Mouse (Mus musculus): ENCODE results near the gene Opa3. TPM values are rescaled to one million over a fixed set of nuclear protein-coding genes. Genes with fewer than 3 reads are reported as not detected.

Opa3 gene
- polyA plus RNA-seq, 1 experiment from 2014 or later: 38.0 TPM

- H3K4me2 ChIP-seq: peak overlapping the region; percentile 54
- peak overlapping the region; percentile 39 for H3K4me3 ChIP-seq (ENCODE audit: low read depth, low read length)
- TF ChIP-seq CTCF (IDR thresholded peaks at IDR 0.05; ENCODE audit: low read depth): no peak
- no peak for DNase-seq
- 11% methylated on average over 16 of the region's 16 CpGs for WGBS
- no peak for ATAC-seq (ENCODE audit: insufficient read depth)
- no peak overlapping the region for H3K27ac ChIP-seq (ENCODE audit: low read depth)
- no peaks in the 10 kb centered on the region for H3K4me1 ChIP-seq (ENCODE audit: insufficient read depth)
- H3K27me3 ChIP-seq (ENCODE audit: insufficient read depth, low read length): peaks cover 50% of the 10 kb centered on the region
- no peaks in the 10 kb centered on the region for H3K36me3 ChIP-seq (ENCODE audit: insufficient read depth)
- no peaks in the 10 kb centered on the region; the same call in 1 of the 2 replicates for H3K9me3 ChIP-seq (ENCODE audit: low read depth, low read length)
- H3K9ac ChIP-seq: peak overlapping the region; percentile 27
Measured at GRCm38 (mm10) chr7:19301461-19302263, 73.5 kb downstream of the Opa3 start.

GRCm38 (mm10) chr7:19302264-19303045 lies 74.3 kb downstream of the Opa3 start:
- no peak for ATAC-seq (ENCODE audit: insufficient read depth)
- no peak for DNase-seq
- Histone ChIP-seq H3K4me3 (ENCODE audit: low read depth, low read length) (peak overlapping the region; percentile 39; the same call in 1 of the 2 replicates), H3K9me3 (ENCODE audit: low read depth, low read length) (no peaks in the 10 kb centered on the region), H3K27me3 (ENCODE audit: insufficient read depth, low read length) (peaks cover 58% of the 10 kb centered on the region), H3K27ac (ENCODE audit: low read depth) (no peak overlapping the region), H3K4me2 (peak overlapping the region; percentile 54; the same call in 1 of the 2 replicates), H3K9ac (peak overlapping the region; percentile 27; the same call in 1 of the 2 replicates), H3K36me3 (ENCODE audit: insufficient read depth) (no peaks in the 10 kb centered on the region), H3K4me1 (ENCODE audit: insufficient read depth) (no peaks in the 10 kb centered on the region)
- TF ChIP-seq CTCF (IDR thresholded peaks at IDR 0.05; ENCODE audit: low read depth): no peak
- 49% methylated on average over 13 of the region's 13 CpGs for WGBS

- Histone ChIP-seq H3K27ac (ENCODE audit: low read depth) (no peak overlapping the region), H3K9ac (no peak overlapping the region), H3K36me3 (ENCODE audit: insufficient read depth) (no peaks in the 10 kb centered on the region), H3K9me3 (ENCODE audit: low read depth, low read length) (no peaks in the 10 kb centered on the region), H3K4me1 (ENCODE audit: insufficient read depth) (no peaks in the 10 kb centered on the region), H3K4me2 (no peak overlapping the region), H3K4me3 (ENCODE audit: low read depth, low read length) (no peak overlapping the region), H3K27me3 (ENCODE audit: insufficient read depth, low read length) (peaks cover 58% of the 10 kb centered on the region)
- 78% methylated on average over 12 of the region's 12 CpGs for WGBS
- ATAC-seq (ENCODE audit: insufficient read depth): no peak
- no peak for DNase-seq
- no peak for TF ChIP-seq CTCF (IDR thresholded peaks at IDR 0.05; ENCODE audit: low read depth)
Measured at GRCm38 (mm10) chr7:19303046-19303305, 74.8 kb downstream of the Opa3 start.

GRCm38 (mm10) chr7:19303770-19304169 lies 75.6 kb downstream of the Opa3 start:
- Histone ChIP-seq H3K4me3 (ENCODE audit: low read depth, low read length) (peak overlapping the region; percentile 31), H3K4me1 (ENCODE audit: insufficient read depth) (no peaks in the 10 kb centered on the region), H3K4me2 (peak overlapping the region; percentile 58), H3K27ac (ENCODE audit: low read depth) (no peak overlapping the region), H3K9ac (0 out of 2 replicates have a peak overlapping the region, but pooled peaks have one; percentile 10), H3K9me3 (ENCODE audit: low read depth, low read length) (no peaks in the 10 kb centered on the region), H3K27me3 (ENCODE audit: insufficient read depth, low read length) (peaks cover 58% of the 10 kb centered on the region), H3K36me3 (ENCODE audit: insufficient read depth) (no peaks in the 10 kb centered on the region)
- TF ChIP-seq CTCF (IDR thresholded peaks at IDR 0.05; ENCODE audit: low read depth): peak; percentile 88
- WGBS: 2% methylated on average over 16 of the region's 16 CpGs
- peak; percentile 86 for DNase-seq
- ATAC-seq (ENCODE audit: insufficient read depth): no peak

- Histone ChIP-seq H3K9ac (no peak overlapping the region), H3K4me2 (peak overlapping the region; percentile 58), H3K36me3 (ENCODE audit: insufficient read depth) (no peaks in the 10 kb centered on the region), H3K9me3 (ENCODE audit: low read depth, low read length) (no peaks in the 10 kb centered on the region), H3K4me1 (ENCODE audit: insufficient read depth) (no peaks in the 10 kb centered on the region), H3K27me3 (ENCODE audit: insufficient read depth, low read length) (peaks cover 58% of the 10 kb centered on the region), H3K4me3 (ENCODE audit: low read depth, low read length) (peak overlapping the region; percentile 31), H3K27ac (ENCODE audit: low read depth) (no peak overlapping the region)
- DNase-seq (no peak), ATAC-seq (ENCODE audit: insufficient read depth) (no peak)
- no peak for TF ChIP-seq CTCF (IDR thresholded peaks at IDR 0.05; ENCODE audit: low read depth)
- 2% methylated on average over 48 of the region's 48 CpGs for WGBS
Measured at GRCm38 (mm10) chr7:19304501-19305412, 76.6 kb downstream of the Opa3 start.

- no peak for TF ChIP-seq CTCF (IDR thresholded peaks at IDR 0.05; ENCODE audit: low read depth)
- Histone ChIP-seq H3K4me1 (ENCODE audit: insufficient read depth) (no peaks in the 10 kb centered on the region), H3K4me2 (peak overlapping the region; percentile 58), H3K4me3 (ENCODE audit: low read depth, low read length) (peak overlapping the region; percentile 31; the same call in 1 of the 2 replicates), H3K9ac (no peak overlapping the region), H3K9me3 (ENCODE audit: low read depth, low read length) (no peaks in the 10 kb centered on the region), H3K36me3 (ENCODE audit: insufficient read depth) (no peaks in the 10 kb centered on the region), H3K27ac (ENCODE audit: low read depth) (no peak overlapping the region), H3K27me3 (ENCODE audit: insufficient read depth, low read length) (peaks cover 58% of the 10 kb centered on the region)
- no peak for ATAC-seq (ENCODE audit: insufficient read depth)
- 9% methylated on average over 6 of the region's 6 CpGs for WGBS
- DNase-seq: no peak
Measured at GRCm38 (mm10) chr7:19305413-19305735, 77.2 kb downstream of the Opa3 start.

MicroRNA genes within 50 kb of the gene (microRNA counts, 519-probe panel; counts per million panel counts)
- microRNA mmu-miR-330: 1,287 counts per million, percentile 6 among the panel's probes with 10 or more counts

Small RNA genes lying within 50 kb of the gene (microRNA-seq; reads per million reads assigned to microRNA genes)
- 185 reads per million, percentile 56 among the genes with 10 or more reads in this experiment for gene Mir330 (ENCODE audit: borderline number of aligned reads)

Other genes with a start within 250 kb of the Opa3 start
- not detected in 2 replicates for gene Nanos2, start 240.9 kb upstream of the Opa3 start, polyA plus RNA-seq (2014; fragmentation: Nextera tagmentation; extraction: Ambion mirVana)
- 3.7 and 4.8 TPM in 2 replicates for gene Mypop, start 237.1 kb upstream of the Opa3 start, polyA plus RNA-seq (2014; fragmentation: Nextera tagmentation; extraction: Ambion mirVana)
- gene Irf2bp1, start 224.3 kb upstream of the Opa3 start, polyA plus RNA-seq (2014; fragmentation: Nextera tagmentation; extraction: Ambion mirVana): 27.3 and 35.0 TPM in 2 replicates
- 2.2 and 2.3 TPM in 2 replicates for gene Foxa3, start 204.8 kb upstream of the Opa3 start, polyA plus RNA-seq (2014; fragmentation: Nextera tagmentation; extraction: Ambion mirVana)
- gene Sympk, start 204.0 kb upstream of the Opa3 start, polyA plus RNA-seq (2014; fragmentation: Nextera tagmentation; extraction: Ambion mirVana): 22.9 and 26.8 TPM in 2 replicates
- gene Rsph6a, start 173.6 kb upstream of the Opa3 start, polyA plus RNA-seq (2014; fragmentation: Nextera tagmentation; extraction: Ambion mirVana): not detected in 2 replicates
- 18.5 and 19.2 TPM in 2 replicates for gene Dmwd, start 152.1 kb upstream of the Opa3 start, polyA plus RNA-seq (2014; fragmentation: Nextera tagmentation; extraction: Ambion mirVana)
- gene Dmpk, start 144.5 kb upstream of the Opa3 start, polyA plus RNA-seq (2014; fragmentation: Nextera tagmentation; extraction: Ambion mirVana): 20.9 and 23.0 TPM in 2 replicates
- gene Six5, start 133.7 kb upstream of the Opa3 start, polyA plus RNA-seq (2014; fragmentation: Nextera tagmentation; extraction: Ambion mirVana): 11.6 and 12.7 TPM in 2 replicates
- 3.0 and 4.0 TPM in 2 replicates for gene Gm4969, start 110.0 kb upstream of the Opa3 start, polyA plus RNA-seq (2014; fragmentation: Nextera tagmentation; extraction: Ambion mirVana)
- gene Fbxo46, start 108.5 kb upstream of the Opa3 start, polyA plus RNA-seq (2014; fragmentation: Nextera tagmentation; extraction: Ambion mirVana): 9.7 and 11.6 TPM in 2 replicates
- gene Qpctl, start 79.0 kb upstream of the Opa3 start, polyA plus RNA-seq (2014; fragmentation: Nextera tagmentation; extraction: Ambion mirVana): 12.5 and 13.1 TPM in 2 replicates
- gene Snrpd2, start 78.6 kb upstream of the Opa3 start, polyA plus RNA-seq (2014; fragmentation: Nextera tagmentation; extraction: Ambion mirVana): 158 and 161 TPM in 2 replicates
- 0.26 and 0.85 TPM in 2 replicates for gene Gipr, start 62.2 kb upstream of the Opa3 start, polyA plus RNA-seq (2014; fragmentation: Nextera tagmentation; extraction: Ambion mirVana)
- gene Eml2, start 51.9 kb upstream of the Opa3 start, polyA plus RNA-seq (2014; fragmentation: Nextera tagmentation; extraction: Ambion mirVana): 2.6 and 2.7 TPM in 2 replicates
- gene Gpr4, start 15.8 kb upstream of the Opa3 start, polyA plus RNA-seq (2014; fragmentation: Nextera tagmentation; extraction: Ambion mirVana): 1.6 and 2.2 TPM in 2 replicates
- gene Vasp, start 43.5 kb downstream of the Opa3 start, polyA plus RNA-seq (2014; fragmentation: Nextera tagmentation; extraction: Ambion mirVana): 88.9 and 95.3 TPM in 2 replicates
- not detected in 2 replicates for gene Ppm1n, start 51.7 kb downstream of the Opa3 start, polyA plus RNA-seq (2014; fragmentation: Nextera tagmentation; extraction: Ambion mirVana)
- 8.0 and 9.1 TPM in 2 replicates for gene Rtn2, start 54.3 kb downstream of the Opa3 start, polyA plus RNA-seq (2014; fragmentation: Nextera tagmentation; extraction: Ambion mirVana)
- gene Fosb, start 81.7 kb downstream of the Opa3 start, polyA plus RNA-seq (2014; fragmentation: Nextera tagmentation; extraction: Ambion mirVana): not detected in 2 replicates
- gene Ercc1, start 116.4 kb downstream of the Opa3 start, polyA plus RNA-seq (2014; fragmentation: Nextera tagmentation; extraction: Ambion mirVana): 88.6 and 90.5 TPM in 2 replicates
- 21.3 and 24.2 TPM in 2 replicates for gene Cd3eap, start 131.1 kb downstream of the Opa3 start, polyA plus RNA-seq (2014; fragmentation: Nextera tagmentation; extraction: Ambion mirVana)
- gene Ppp1r13l, start 131.4 kb downstream of the Opa3 start, polyA plus RNA-seq (2014; fragmentation: Nextera tagmentation; extraction: Ambion mirVana): 5.4 and 7.9 TPM in 2 replicates
- gene Ercc2, start 153.7 kb downstream of the Opa3 start, polyA plus RNA-seq (2014; fragmentation: Nextera tagmentation; extraction: Ambion mirVana): 11.4 and 12.1 TPM in 2 replicates
- gene Klc3, start 175.8 kb downstream of the Opa3 start, polyA plus RNA-seq (2014; fragmentation: Nextera tagmentation; extraction: Ambion mirVana): 6.5 and 7.5 TPM in 2 replicates
- gene Ckm, start 176.4 kb downstream of the Opa3 start, polyA plus RNA-seq (2014; fragmentation: Nextera tagmentation; extraction: Ambion mirVana): 2.8 and 11.1 TPM in 2 replicates
- 8.7 and 11.1 TPM in 2 replicates for gene Mark4, start 230.5 kb downstream of the Opa3 start, polyA plus RNA-seq (2014; fragmentation: Nextera tagmentation; extraction: Ambion mirVana)
- 1.7 and 2.2 TPM in 2 replicates for gene Exoc3l2, start 235.0 kb downstream of the Opa3 start, polyA plus RNA-seq (2014; fragmentation: Nextera tagmentation; extraction: Ambion mirVana)